Mouse (Mus musculus) cerebellum, postnatal 4 days (tissue): ENCODE measurements at regions not wholly inside any gene's neighbourhood (a gene's known extent, or its start where the extent isn't known, plus 50 kb on each side); places are given as distances from the start of the nearest gene placed in this dataset.

Experiments used
- DNase-seq, 2 experiments: peaks; one replicate each; pipeline ENCODE4 v3.0.0; 2022; ENCODE audit warnings: low spot score in 2 of 2, mixed read lengths in 1 of 2

DNA sequence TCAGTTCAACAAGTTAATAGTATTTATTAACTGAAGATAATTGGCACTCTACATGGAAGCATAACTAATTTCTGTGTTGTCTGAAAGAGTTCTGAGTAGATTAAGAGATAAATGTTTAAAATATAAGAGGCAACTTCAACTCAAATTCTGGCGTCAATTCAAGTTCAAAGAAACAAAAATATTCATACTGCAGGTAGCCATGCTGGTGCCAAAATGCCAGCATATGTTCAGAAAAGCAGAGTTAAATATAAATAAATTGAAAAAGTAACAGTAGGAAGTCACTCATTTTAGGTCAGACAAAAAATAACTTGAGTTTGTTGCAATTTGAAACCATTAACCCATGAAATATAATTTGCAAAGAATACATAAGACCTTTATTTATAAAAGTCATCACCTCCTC lies 1786.5 kb downstream of the Olfm4 start:
- no peak for DNase-seq

DNA sequence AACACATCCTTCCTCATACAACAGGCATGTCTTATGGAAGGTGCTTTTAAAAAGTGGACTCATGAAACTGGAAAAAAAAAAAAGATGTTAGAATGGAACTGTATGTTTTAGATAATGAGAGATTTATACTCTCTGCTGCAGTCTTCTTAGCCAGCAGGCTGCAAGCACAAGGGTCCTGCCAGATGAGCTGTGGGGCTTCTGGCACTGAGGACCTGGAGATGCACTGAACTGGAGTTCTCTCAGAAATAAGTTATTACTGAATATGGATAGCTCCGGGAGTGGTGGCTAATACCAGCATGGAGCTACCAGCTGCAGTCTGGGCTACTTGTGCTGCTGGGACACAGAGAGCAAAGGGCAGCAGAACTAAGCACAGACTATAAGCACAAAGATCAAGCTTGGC lies 1787.9 kb downstream of the Olfm4 start:
- peak in 1 of 2 experiments; percentile 1 for DNase-seq

GRCm38 (mm10) chr14:81788859-81789258 lies 1805.0 kb downstream of the Olfm4 start:
- no peak for DNase-seq

DNA sequence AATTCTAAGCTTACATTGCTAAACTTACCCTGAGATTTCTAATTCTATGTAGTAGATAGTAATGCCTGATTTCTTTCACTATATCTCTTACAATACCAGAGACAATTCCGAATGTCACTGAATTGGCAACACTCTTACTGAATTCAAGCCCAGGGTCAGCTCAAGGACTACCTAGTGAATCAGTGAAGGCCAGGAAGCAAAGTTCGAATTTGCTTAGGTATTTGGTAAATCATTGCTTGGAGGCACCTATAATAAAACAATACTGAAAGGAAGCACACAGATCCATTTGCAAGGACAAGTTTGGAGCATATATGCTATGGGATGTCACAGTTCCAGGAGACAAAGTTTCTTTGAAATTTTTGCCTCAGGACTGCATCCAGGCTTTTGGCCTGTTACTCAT lies 1839.9 kb downstream of the Olfm4 start:
- DNase-seq: no peak

- DNase-seq: no peak
Observed at GRCm38 (mm10) chr14:81858617-81859016, 1874.7 kb downstream of the Olfm4 start.

- no peak for DNase-seq
Observed at GRCm38 (mm10) chr14:81870388-81870787, 1886.5 kb downstream of the Olfm4 start.
